Mouse (Mus musculus) telencephalon, adult 2 months (tissue): Measurements from ENCODE around the gene Zfp605.
"Not testable (repeated sequence)": the region's sequence is repeated elsewhere in the genome, so short reads cannot be mapped to it uniquely, and the experiment has no call there.

Experiments
- DNase-seq: peaks from one replicate; pipeline ENCODE4 v3.0.0-alpha.2; 2011; ENCODE audit warnings: low read depth, low spot score

The Zfp605 gene

GRCm38 (mm10) chr5:110107581-110108304 lies 2.1 kb upstream of the Zfp605 start, which contains the start of gene Gtpbp6:
Gtpbp6 (minus strand) TSS chr5:110108197.
- peak; percentile 96 for DNase-seq

GRCm38 (mm10) chr5:110108305-110108628 lies 1.6 kb upstream of the Zfp605 start:
- DNase-seq = no peak

GRCm38 (mm10) chr5:110122380-110122779 lies 12.5 kb downstream of the Zfp605 start:
- DNase-seq = not testable (repeated sequence)

GRCm38 (mm10) chr5:110135293-110136086 lies 25.6 kb downstream of the Zfp605 start, which contains the start of gene Chfr:
Chfr (plus strand) TSS chr5:110135842.
- peak; percentile 98 for DNase-seq

- DNase-seq = no peak
Measured at GRCm38 (mm10) chr5:110136087-110136464, 26.2 kb downstream of the Zfp605 start.

- DNase-seq = no peak
Measured at GRCm38 (mm10) chr5:110137816-110138215, 27.9 kb downstream of the Zfp605 start.

- no peak for DNase-seq
Measured at GRCm38 (mm10) chr5:110139325-110139724, 29.4 kb downstream of the Zfp605 start.

GRCm38 (mm10) chr5:110140424-110140823 lies 30.5 kb downstream of the Zfp605 start:
- no peak for DNase-seq

GRCm38 (mm10) chr5:110142309-110142708 lies 32.4 kb downstream of the Zfp605 start:
- DNase-seq = no peak

- no peak for DNase-seq
Measured at GRCm38 (mm10) chr5:110143007-110143406, 33.1 kb downstream of the Zfp605 start.

- no peak for DNase-seq
Measured at GRCm38 (mm10) chr5:110169374-110169773, 59.5 kb downstream of the Zfp605 start.

GRCm38 (mm10) chr5:110176362-110177020 lies 66.6 kb downstream of the Zfp605 start, which contains the start of gene Golga3:
Golga3 (plus strand) TSS chr5:110176701.
- peak; percentile 89 for DNase-seq

GRCm38 (mm10) chr5:110177021-110177420 lies 67.1 kb downstream of the Zfp605 start:
- DNase-seq = no peak

GRCm38 (mm10) chr5:110178628-110179027 lies 68.7 kb downstream of the Zfp605 start:
- DNase-seq = no peak
